Mouse (Mus musculus): ENCODE data around the gene Nphs2. TPM values are rescaled to one million over a fixed set of nuclear protein-coding genes. Genes with fewer than 3 reads are reported as not detected.
"Not testable (repeated sequence)": the region's sequence is repeated elsewhere in the genome, so short reads cannot be mapped to it uniquely, and the experiment has no call there.

Nphs2 gene
- polyA plus RNA-seq (2014; fragmentation: Nextera tagmentation; extraction: Ambion mirVana), result 0.08 and 0.15 TPM in 2 replicates

DNA sequence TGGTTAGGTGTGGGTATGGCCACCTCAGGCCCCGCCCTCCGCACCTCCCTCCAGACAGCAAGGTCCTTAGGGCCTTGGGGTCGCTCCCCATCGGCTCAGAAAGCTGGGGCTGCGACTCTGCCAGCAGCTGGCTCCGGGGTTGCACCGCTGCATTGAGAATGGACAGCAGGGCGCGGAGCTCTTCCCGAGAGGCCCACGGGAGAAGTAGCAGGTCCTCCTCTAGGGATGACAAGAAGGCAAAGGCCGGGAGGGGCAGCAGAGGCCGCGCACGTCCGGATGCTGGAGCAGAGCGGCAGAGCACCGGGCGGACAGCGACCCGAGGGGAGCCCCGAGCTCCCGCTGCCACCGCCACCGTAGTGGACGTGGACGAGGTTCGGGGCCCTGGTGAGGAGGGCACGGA, at the start of gene Nphs2:
TSS of gene Nphs2 (plus strand) at position 98 of the 400 bp plus-strand sequence.
- Histone ChIP-seq H3K9me3 (ENCODE audit: control insufficient read depth, low read length) (no peaks in the 10 kb centered on the region), H3K4me3 (ENCODE audit: low read depth, low read length) (peak within 1 kb of the TSS; percentile 25), H3K9ac (ENCODE audit: low read length) (peak within 1 kb of the TSS; percentile 40), H3K27ac (ENCODE audit: low read depth, low read length) (no peak within 1 kb of the TSS), H3K4me1 (ENCODE audit: control insufficient read depth, insufficient read depth, low read length) (peaks cover 6% of the 10 kb centered on the region), H3K4me2 (peak within 1 kb of the TSS; percentile 48), H3K36me3 (ENCODE audit: control insufficient read depth, insufficient read depth, low read length) (no peaks in the 10 kb centered on the region), H3K27me3 (ENCODE audit: control insufficient read depth, insufficient read depth, low read length) (peaks cover 21% of the 10 kb centered on the region)
- ATAC-seq (ENCODE audit: low FRiP score), result no peak
- peak; percentile 86 for DNase-seq (ENCODE audit: low spot score, missing footprints)
- WGBS, result 3% methylated on average over 29 of the region's 29 CpGs

DNA sequence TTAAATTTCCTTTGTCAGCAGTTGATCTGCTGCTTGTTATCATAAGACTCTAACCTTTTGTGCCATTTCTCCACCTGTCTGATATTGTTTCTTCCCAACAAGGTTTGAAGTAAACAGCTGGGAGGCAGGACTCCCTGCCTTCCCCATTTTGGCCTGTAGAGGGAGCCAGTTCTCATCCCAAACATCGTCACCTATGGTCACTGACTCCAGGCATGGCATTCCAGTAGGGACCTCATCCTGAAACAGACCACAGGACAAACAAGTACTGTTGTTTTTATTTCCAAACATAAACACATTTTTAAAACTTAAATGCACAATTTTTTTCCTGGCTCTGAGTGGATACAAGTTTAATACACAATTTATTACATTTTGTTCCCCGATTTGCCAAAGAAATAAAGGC, 47.2 kb upstream of the Nphs2 start:
- Histone ChIP-seq H3K9ac (ENCODE audit: low read length) (no peak overlapping the region), H3K27me3 (ENCODE audit: control insufficient read depth, insufficient read depth, low read length) (no peaks in the 10 kb centered on the region; the same call in 1 of the 2 replicates), H3K27ac (ENCODE audit: low read depth, low read length) (no peak overlapping the region), H3K4me2 (no peak overlapping the region), H3K4me1 (ENCODE audit: control insufficient read depth, insufficient read depth, low read length) (no peaks in the 10 kb centered on the region), H3K9me3 (ENCODE audit: control insufficient read depth, low read length) (no peaks in the 10 kb centered on the region), H3K4me3 (ENCODE audit: low read depth, low read length) (no peak overlapping the region), H3K36me3 (ENCODE audit: control insufficient read depth, insufficient read depth, low read length) (no peaks in the 10 kb centered on the region)
- no peak for ATAC-seq (ENCODE audit: low FRiP score)
- 43% methylated on average over 2 of the region's 2 CpGs for WGBS
- peak; percentile 97 for DNase-seq (ENCODE audit: low spot score, missing footprints)

DNA sequence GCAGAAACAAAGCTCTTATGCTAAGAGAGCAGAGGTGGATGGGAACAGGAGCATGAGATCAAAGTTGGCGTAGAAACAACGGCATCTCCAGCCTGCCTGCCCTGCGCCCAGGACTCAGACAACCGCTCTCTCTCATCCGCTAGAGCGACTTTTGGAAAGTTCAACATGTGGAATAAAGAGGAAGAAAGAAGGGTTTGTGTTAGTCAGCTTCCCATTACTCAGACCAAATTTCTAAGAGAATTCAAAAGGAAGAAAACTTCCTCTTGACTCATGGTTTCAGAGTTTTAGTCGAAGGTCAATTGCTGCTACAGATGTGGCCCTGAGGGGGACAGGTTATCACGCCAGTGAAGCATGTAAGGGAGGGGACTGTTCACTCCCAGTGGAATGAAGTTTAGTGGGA, 46.6 kb upstream of the Nphs2 start:
- Histone ChIP-seq H3K27ac (ENCODE audit: low read depth, low read length) (no peak overlapping the region), H3K4me2 (no peak overlapping the region), H3K4me1 (ENCODE audit: control insufficient read depth, insufficient read depth, low read length) (no peaks in the 10 kb centered on the region), H3K36me3 (ENCODE audit: control insufficient read depth, insufficient read depth, low read length) (no peaks in the 10 kb centered on the region), H3K9me3 (ENCODE audit: control insufficient read depth, low read length) (no peaks in the 10 kb centered on the region), H3K4me3 (ENCODE audit: low read depth, low read length) (no peak overlapping the region), H3K9ac (ENCODE audit: low read length) (no peak overlapping the region), H3K27me3 (ENCODE audit: control insufficient read depth, insufficient read depth, low read length) (no peaks in the 10 kb centered on the region; the same call in 1 of the 2 replicates)
- ATAC-seq (ENCODE audit: low FRiP score) (no peak), DNase-seq (ENCODE audit: low spot score, missing footprints) (no peak)
- WGBS, result 90% methylated on average over 8 of the region's 8 CpGs

DNA sequence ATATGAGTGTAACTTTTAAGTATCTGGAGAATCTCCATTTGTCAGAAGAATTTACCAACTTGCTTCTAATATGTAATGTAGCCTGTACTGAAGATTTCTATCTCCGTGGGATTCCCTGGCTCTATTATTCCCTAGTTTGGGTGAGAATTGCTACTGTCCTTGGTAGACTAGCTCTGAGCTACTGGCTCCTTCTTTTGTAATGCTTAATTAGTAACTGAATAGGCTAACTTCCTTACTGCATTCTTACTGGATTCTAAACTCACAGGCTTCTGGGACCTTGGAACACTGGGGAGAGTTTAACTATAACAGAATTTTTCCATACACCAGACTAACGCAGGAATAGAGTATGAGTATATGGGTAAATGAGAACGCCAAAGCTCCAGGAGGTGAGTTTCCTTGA, 42.0 kb upstream of the Nphs2 start:
- H3K27me3 ChIP-seq (ENCODE audit: control insufficient read depth, insufficient read depth, low read length); H3K9ac ChIP-seq (ENCODE audit: low read length); H3K4me1 ChIP-seq (ENCODE audit: control insufficient read depth, insufficient read depth, low read length); H3K9me3 ChIP-seq (ENCODE audit: control insufficient read depth, low read length); ATAC-seq (ENCODE audit: low FRiP score); H3K4me3 ChIP-seq (ENCODE audit: low read depth, low read length); DNase-seq (ENCODE audit: low spot score, missing footprints); H3K27ac ChIP-seq (ENCODE audit: low read depth, low read length); H3K4me2 ChIP-seq; H3K36me3 ChIP-seq (ENCODE audit: control insufficient read depth, insufficient read depth, low read length): not testable (repeated sequence)
- 23% methylated on average over 3 of the region's 3 CpGs for WGBS

DNA sequence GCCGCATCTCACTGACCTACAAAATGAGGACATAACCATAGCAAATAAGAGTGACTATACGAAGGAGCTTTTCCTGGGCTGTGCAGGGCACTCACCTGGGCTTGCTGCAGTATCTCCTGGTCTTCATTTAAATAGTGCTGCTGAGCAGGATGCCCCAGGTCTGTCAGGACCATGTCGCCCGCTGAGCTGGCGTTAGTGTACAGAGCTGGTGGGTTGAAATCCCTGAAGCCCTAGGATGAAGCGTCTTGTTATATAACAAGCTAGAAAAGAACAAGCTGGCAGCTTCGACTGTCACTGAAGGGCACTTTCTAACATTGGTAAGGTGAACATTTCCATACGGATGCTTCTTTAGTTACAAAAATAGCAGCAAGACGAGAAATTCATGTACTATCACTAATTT, 40.1 kb upstream of the Nphs2 start:
- H3K27ac ChIP-seq (ENCODE audit: low read depth, low read length), result no peak overlapping the region
- no peaks in the 10 kb centered on the region for H3K27me3 ChIP-seq (ENCODE audit: control insufficient read depth, insufficient read depth, low read length)
- no peak overlapping the region for H3K9ac ChIP-seq (ENCODE audit: low read length)
- ATAC-seq (ENCODE audit: low FRiP score), result no peak
- H3K9me3 ChIP-seq (ENCODE audit: control insufficient read depth, low read length), result no peaks in the 10 kb centered on the region
- DNase-seq (ENCODE audit: low spot score, missing footprints), result no peak
- H3K4me3 ChIP-seq (ENCODE audit: low read depth, low read length), result no peak overlapping the region
- 84% methylated on average over 9 of the region's 9 CpGs for WGBS
- no peak overlapping the region for H3K4me2 ChIP-seq
- no peaks in the 10 kb centered on the region for H3K36me3 ChIP-seq (ENCODE audit: control insufficient read depth, insufficient read depth, low read length)
- no peaks in the 10 kb centered on the region for H3K4me1 ChIP-seq (ENCODE audit: control insufficient read depth, insufficient read depth, low read length)

DNA sequence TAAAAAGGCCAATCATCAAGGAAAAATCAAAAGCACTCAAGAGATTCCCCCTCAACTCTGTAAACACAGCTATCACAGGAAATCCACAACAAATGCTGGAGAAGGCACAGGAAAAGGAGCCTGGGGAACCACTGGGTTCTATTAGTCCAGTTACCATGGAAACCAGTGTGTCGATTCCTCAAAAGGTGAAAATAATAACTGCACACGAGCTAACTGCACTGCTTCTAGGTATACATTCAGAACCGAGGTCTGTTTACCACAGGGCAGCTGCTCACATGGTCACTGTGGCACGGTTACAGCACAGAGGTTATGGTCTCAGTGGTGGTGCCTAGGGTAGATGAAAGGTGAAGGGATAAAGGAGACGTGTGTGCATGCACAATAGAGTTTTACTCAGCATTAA, 38.9 kb upstream of the Nphs2 start:
- Histone ChIP-seq H3K36me3 (ENCODE audit: control insufficient read depth, insufficient read depth, low read length) (no peaks in the 10 kb centered on the region), H3K4me1 (ENCODE audit: control insufficient read depth, insufficient read depth, low read length) (no peaks in the 10 kb centered on the region), H3K4me3 (ENCODE audit: low read depth, low read length) (no peak overlapping the region), H3K4me2 (no peak overlapping the region), H3K27ac (ENCODE audit: low read depth, low read length) (no peak overlapping the region), H3K27me3 (ENCODE audit: control insufficient read depth, insufficient read depth, low read length) (no peaks in the 10 kb centered on the region), H3K9me3 (ENCODE audit: control insufficient read depth, low read length) (no peaks in the 10 kb centered on the region), H3K9ac (ENCODE audit: low read length) (no peak overlapping the region)
- WGBS, result 66% methylated on average over 5 of the region's 5 CpGs
- ATAC-seq (ENCODE audit: low FRiP score) (no peak), DNase-seq (ENCODE audit: low spot score, missing footprints) (no peak)

DNA sequence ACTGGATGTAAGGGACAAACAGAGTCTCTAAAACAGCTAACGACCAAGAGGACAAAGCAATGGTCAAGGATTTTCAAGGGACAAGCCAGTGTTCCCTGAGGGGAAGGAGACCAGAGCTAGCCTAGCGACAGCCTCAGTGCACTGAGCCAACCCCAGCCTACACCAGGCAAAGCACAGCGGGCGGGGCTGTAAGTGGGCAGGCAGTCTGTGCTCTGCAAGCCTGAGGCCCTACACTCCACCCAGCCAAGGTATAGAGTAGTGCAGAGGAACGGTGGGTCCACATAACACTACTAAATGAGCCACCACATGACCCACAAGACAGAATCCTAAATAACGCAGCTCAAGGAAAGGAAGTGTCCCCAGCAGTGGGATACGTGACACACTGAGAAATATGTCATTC, 36.9 kb upstream of the Nphs2 start:
- Histone ChIP-seq H3K9ac (ENCODE audit: low read length) (no peak overlapping the region), H3K4me3 (ENCODE audit: low read depth, low read length) (no peak overlapping the region), H3K27me3 (ENCODE audit: control insufficient read depth, insufficient read depth, low read length) (no peaks in the 10 kb centered on the region), H3K36me3 (ENCODE audit: control insufficient read depth, insufficient read depth, low read length) (no peaks in the 10 kb centered on the region), H3K9me3 (ENCODE audit: control insufficient read depth, low read length) (no peaks in the 10 kb centered on the region), H3K27ac (ENCODE audit: low read depth, low read length) (no peak overlapping the region), H3K4me2 (no peak overlapping the region), H3K4me1 (ENCODE audit: control insufficient read depth, insufficient read depth, low read length) (no peaks in the 10 kb centered on the region)
- DNase-seq (ENCODE audit: low spot score, missing footprints) (no peak), ATAC-seq (ENCODE audit: low FRiP score) (no peak)
- WGBS, result 66% methylated on average over 7 of the region's 7 CpGs

DNA sequence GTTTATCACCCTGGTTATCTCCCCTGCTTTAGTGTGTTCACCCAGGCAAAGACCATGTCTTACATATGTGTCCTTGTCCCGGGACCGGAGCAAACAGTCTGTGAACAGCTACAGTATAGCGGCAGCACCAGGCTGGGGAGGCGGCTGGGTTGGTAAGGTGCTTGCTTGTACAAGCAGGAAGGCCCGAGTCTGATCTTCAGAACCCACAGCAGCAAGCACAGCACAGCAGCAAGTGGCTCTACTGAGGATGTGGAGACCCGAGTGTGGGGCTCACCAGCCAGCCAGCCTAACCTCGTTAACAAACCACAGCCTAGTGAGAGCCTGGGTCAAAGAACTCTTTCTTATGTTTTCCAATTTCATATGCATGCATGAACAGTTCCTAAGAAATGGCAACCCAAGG, 30.4 kb upstream of the Nphs2 start:
- WGBS, result 86% methylated on average over 7 of the region's 7 CpGs
- no peak overlapping the region for H3K4me3 ChIP-seq (ENCODE audit: low read depth, low read length)
- H3K9ac ChIP-seq (ENCODE audit: low read length), result no peak overlapping the region
- no peak overlapping the region for H3K27ac ChIP-seq (ENCODE audit: low read depth, low read length)
- no peaks in the 10 kb centered on the region for H3K4me1 ChIP-seq (ENCODE audit: control insufficient read depth, insufficient read depth, low read length)
- DNase-seq (ENCODE audit: low spot score, missing footprints) (no peak), ATAC-seq (ENCODE audit: low FRiP score) (no peak)
- H3K9me3 ChIP-seq (ENCODE audit: control insufficient read depth, low read length), result no peaks in the 10 kb centered on the region
- H3K36me3 ChIP-seq (ENCODE audit: control insufficient read depth, insufficient read depth, low read length), result no peaks in the 10 kb centered on the region
- H3K27me3 ChIP-seq (ENCODE audit: control insufficient read depth, insufficient read depth, low read length), result no peaks in the 10 kb centered on the region
- H3K4me2 ChIP-seq, result no peak overlapping the region

DNA sequence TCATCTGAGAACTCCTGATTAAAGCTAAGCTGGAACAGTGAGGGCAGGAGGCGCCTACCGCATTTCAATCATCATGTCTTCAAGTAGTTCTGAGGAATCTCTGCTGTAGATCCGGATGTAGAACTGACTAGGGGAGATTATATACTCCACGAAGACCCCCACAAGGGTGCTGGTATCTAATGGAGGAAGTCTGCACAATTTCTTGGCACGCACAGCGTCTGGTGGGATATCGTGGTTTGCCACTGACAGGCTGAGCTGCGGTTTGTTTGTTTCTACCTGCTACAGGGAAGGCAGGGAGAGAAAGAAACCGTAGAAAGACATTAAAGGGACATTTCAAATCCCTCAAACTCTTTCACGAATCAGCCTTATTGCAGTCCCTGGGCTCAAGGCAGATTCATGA, 26.3 kb upstream of the Nphs2 start:
- H3K4me3 ChIP-seq (ENCODE audit: low read depth, low read length), result no peak overlapping the region
- H3K9me3 ChIP-seq (ENCODE audit: control insufficient read depth, low read length), result no peaks in the 10 kb centered on the region
- H3K4me1 ChIP-seq (ENCODE audit: control insufficient read depth, insufficient read depth, low read length), result no peaks in the 10 kb centered on the region
- no peak overlapping the region for H3K27ac ChIP-seq (ENCODE audit: low read depth, low read length)
- 80% methylated on average over 10 of the region's 10 CpGs for WGBS
- H3K4me2 ChIP-seq, result no peak overlapping the region
- H3K27me3 ChIP-seq (ENCODE audit: control insufficient read depth, insufficient read depth, low read length), result no peaks in the 10 kb centered on the region
- DNase-seq (ENCODE audit: low spot score, missing footprints), result no peak
- ATAC-seq (ENCODE audit: low FRiP score), result no peak
- no peaks in the 10 kb centered on the region for H3K36me3 ChIP-seq (ENCODE audit: control insufficient read depth, insufficient read depth, low read length)
- no peak overlapping the region for H3K9ac ChIP-seq (ENCODE audit: low read length)

Data from midbrain, embryonic 11.5 days (tissue).